ENCODE assay signal across 8 mouse cellular contexts in the genomic region with DNA sequence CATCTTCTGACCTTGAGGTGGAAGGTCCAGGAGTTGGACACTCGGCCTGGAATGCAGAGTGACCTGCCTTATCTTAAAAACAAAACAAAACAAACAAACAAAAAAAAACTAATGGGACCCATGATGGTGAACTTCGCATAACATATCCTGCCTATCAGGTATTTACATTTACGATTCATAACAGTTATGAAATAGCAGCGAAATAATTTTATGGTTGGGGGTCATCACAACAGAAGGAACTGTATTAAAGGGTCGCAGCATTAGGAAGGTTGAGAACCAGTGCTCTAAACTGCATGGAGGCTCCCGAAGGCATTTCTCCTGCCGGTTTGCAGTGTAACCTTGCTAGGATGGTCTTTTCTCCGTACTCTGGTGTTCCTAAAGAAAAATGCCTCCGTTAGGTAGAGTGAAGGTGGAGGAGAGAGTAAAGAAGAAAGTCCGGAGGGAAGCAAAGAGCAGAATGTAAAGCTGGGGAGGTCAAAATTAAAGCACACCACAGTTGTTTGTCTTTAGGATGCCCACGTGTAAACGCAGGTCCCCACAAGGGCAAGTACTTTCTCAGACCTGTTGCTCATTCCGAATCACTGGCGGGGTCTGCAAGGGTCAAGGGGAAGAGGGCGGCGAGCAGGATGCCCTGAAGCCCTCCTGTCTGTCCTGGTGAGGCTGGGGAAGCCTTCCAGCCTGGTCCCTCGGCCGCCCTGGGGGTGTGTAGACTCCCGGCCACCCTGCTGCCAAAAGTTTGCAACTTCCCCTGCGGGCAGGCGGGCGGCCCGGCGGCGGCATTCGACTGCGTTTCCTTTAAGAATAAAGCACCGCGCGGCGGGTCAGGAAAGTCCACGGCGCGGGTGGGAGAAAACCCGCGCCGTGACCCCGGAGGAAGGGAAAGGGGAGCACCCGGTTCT. TPM values are rescaled to one million over a fixed set of nuclear protein-coding genes. Genes with fewer than 3 reads are reported as not detected.
DNase-seq lines count a peak whose midpoint lies in the region; ATAC-seq and TF ChIP-seq lines count a peak whose summit lies in the region.

No protein-coding gene starts in this region.

- peak; percentile 69 for DNase-seq in CD4-positive helper T cell, adult 2 months (ENCODE audit: low read depth, low spot score)
- DNase-seq in adrenal gland, adult 8-10 months = peak; percentile 4
- peak; percentile 12 for DNase-seq in forelimb bud, embryonic 11.5 days (ENCODE audit: low read depth, low spot score)
- no peak for DNase-seq in hindbrain, postnatal 0 days (ENCODE audit: low spot score)
- DNase-seq in liver, embryonic 14.5 days (ENCODE audit: low read depth in 3 of 3, low spot score in 3 of 3) = no peak
- DNase-seq in naive thymus-derived CD4-positive, alpha-beta T cell, adult 2 months (ENCODE audit: low read depth) = peak; percentile 55
- DNase-seq in thymus, postnatal 4 days = peak; percentile 68
- no peak for DNase-seq in layer of hippocampus, adult 18-20 months (ENCODE audit: low spot score in 2 of 2)

- TF ChIP-seq CTCF in hindbrain, postnatal 0 days (IDR thresholded peaks at IDR 0.05; ENCODE audit: low read depth) = no peak
- TF ChIP-seq CTCF in liver, embryonic 14.5 days (IDR thresholded peaks at IDR 0.05; ENCODE audit: low read depth) = no peak

- peak overlapping the region; percentile 53; the same call in 1 of the 2 replicates for H3K9ac ChIP-seq in hindbrain, postnatal 0 days (replicated peaks; ENCODE audit: low read length)
- no peak overlapping the region for H3K9ac ChIP-seq in liver, embryonic 14.5 days (replicated peaks)

- H3K9me3 ChIP-seq in hindbrain, postnatal 0 days (ENCODE audit: low read length) = no peaks in the 10 kb centered on the region
- no peaks in the 10 kb centered on the region for H3K9me3 ChIP-seq in liver, embryonic 14.5 days (ENCODE audit: control insufficient read depth, low read length)

- H3K27me3 ChIP-seq in hindbrain, postnatal 0 days (ENCODE audit: insufficient read depth, low read length) = 0 out of 2 replicates have a peak, but pooled peaks cover 4% of the 10 kb centered on the region
- H3K27me3 ChIP-seq in liver, embryonic 14.5 days (ENCODE audit: control insufficient read depth, insufficient read depth, low read length) = peaks cover 26% of the 10 kb centered on the region

- peak overlapping the region; percentile 98 for H3K4me2 ChIP-seq in hindbrain, postnatal 0 days (ENCODE audit: low read depth, low read length)
- H3K4me2 ChIP-seq in liver, embryonic 14.5 days (ENCODE audit: low read depth) = peak overlapping the region; percentile 65

- H3K4me1 ChIP-seq in hindbrain, postnatal 0 days (ENCODE audit: insufficient read depth, low read length) = no peaks in the 10 kb centered on the region
- H3K4me1 ChIP-seq in liver, embryonic 14.5 days (replicated peaks; ENCODE audit: control insufficient read depth in 2 of 2, insufficient read depth in 2 of 2, low read length in 1 of 2) = no peaks in the 10 kb centered on the region

- H3K4me3 ChIP-seq in hindbrain, postnatal 0 days (ENCODE audit: low read length) = peak overlapping the region; percentile 60
- peak overlapping the region; percentile 23 to 58; a peak in 3 of 4 replicates for H3K4me3 ChIP-seq in liver, embryonic 14.5 days (ENCODE audit: insufficient read depth in 1 of 2, low read depth in 2 of 2, low read length in 2 of 2)

- no peak overlapping the region for H3K27ac ChIP-seq in hindbrain, postnatal 0 days
- H3K27ac ChIP-seq in liver, embryonic 14.5 days = no peak overlapping the region

- no peaks in the 10 kb centered on the region for H3K36me3 ChIP-seq in hindbrain, postnatal 0 days (ENCODE audit: insufficient read depth, low read length)
- H3K36me3 ChIP-seq in liver, embryonic 14.5 days (replicated peaks; ENCODE audit: control insufficient read depth, insufficient read depth, low read depth) = no peaks in the 10 kb centered on the region

- ATAC-seq in hindbrain, postnatal 0 days = peak; percentile 36; the same call in 1 of the 2 replicates
- ATAC-seq in liver, embryonic 14.5 days (ENCODE audit: insufficient read depth) = no peak

- no peak for TF ChIP-seq EP300 in liver, embryonic 14.5 days (IDR thresholded peaks at IDR 0.05; ENCODE audit: low read depth)

- 13% methylated on average over 39 of the region's 39 CpGs for WGBS in hindbrain, postnatal 0 days
- WGBS in liver, embryonic 14.5 days (ENCODE audit: insufficient replicate concordance) = 11% methylated on average over 39 of the region's 39 CpGs

RNA-seq across cellular contexts. Expression of a gene that starts 33.1 kb away (rescaled TPM):
- total RNA-seq in adrenal gland, adult 8-10 months (2022) = 10 to 100 TPM; 37.0 to 43.3 (median 40.7) TPM
- total RNA-seq in hindbrain, postnatal 0 days (2014; rRNA removed) = 12.1 and 22.4 TPM in 2 replicates
- polyA plus RNA-seq in hindbrain, postnatal 0 days (2015; fragmentation: Nextera tagmentation; extraction: Ambion mirVana) = 36.2 and 38.2 TPM in 2 replicates
- polyA plus RNA-seq in liver, embryonic 14.5 days (2012; rRNA removed) = 9.2 and 19.5 TPM in 2 replicates
- polyA plus RNA-seq in liver, embryonic 14.5 days (2014; fragmentation: Nextera tagmentation; extraction: Ambion mirVana) = 26.3 and 28.1 TPM in 2 replicates
- 10 to 100 TPM; 21.3 to 22.5 TPM for total RNA-seq in layer of hippocampus, adult 18-20 months (2021)

Comparison
In these comparisons a context has a peak if more than half of its experiments do, and no peak if none do; other contexts are left out.
1. DNase-seq: peak in CD4-positive helper T cell, adult 2 months (single experiment), adrenal gland, adult 8-10 months (single experiment), forelimb bud, embryonic 11.5 days (single experiment), naive thymus-derived CD4-positive, alpha-beta T cell, adult 2 months (single experiment) and thymus, postnatal 4 days (single experiment); none in hindbrain, postnatal 0 days (single experiment), liver, embryonic 14.5 days (0 of 3) and layer of hippocampus, adult 18-20 months (0 of 2).